Mouse (Mus musculus): Measurements from ENCODE around the gene Spib. TPM values are rescaled to one million over a fixed set of nuclear protein-coding genes. Genes with fewer than 3 reads are reported as not detected.

The Spib gene
- polyA plus RNA-seq, 1 experiment from 2014 or later = not detected

DNA sequence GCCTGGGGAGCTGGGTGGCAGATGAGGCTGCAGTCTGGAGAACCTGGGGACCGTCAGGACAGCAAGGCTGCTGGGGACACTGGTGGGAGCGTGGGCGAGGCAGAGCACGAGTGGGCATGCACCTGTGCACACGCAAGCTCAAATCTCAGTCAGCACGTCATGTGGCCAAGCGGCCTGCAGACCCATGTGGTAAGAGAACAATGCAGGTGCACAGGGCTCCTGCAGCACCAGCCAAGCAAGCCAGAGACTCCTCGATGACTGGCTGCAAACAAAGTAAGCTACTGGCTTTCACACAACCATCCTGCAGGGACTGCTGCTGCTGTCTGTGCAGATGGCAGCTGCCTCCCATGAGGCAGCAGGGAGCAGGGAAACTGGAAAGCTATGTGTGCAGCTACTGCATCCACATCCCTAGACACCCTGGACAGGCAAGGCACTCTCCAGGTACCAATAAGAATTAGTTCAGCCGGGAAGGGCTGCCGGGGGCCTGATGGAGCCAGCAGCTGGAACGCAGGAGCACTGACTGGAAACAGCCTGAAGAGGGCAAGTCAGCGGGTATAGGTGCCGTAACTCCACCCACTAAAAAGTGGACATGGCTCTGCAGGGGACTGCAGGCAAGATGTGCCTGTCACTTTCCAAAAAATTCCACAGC, 44.8 kb downstream of the Spib start:
- Histone ChIP-seq H3K9ac (ENCODE audit: low read length) (no peak overlapping the region), H3K4me3 (ENCODE audit: low read depth, low read length) (no peak overlapping the region), H3K27ac (ENCODE audit: low read depth, low read length) (no peak overlapping the region), H3K36me3 (ENCODE audit: control insufficient read depth, insufficient read depth, low read length) (peaks cover 19% of the 10 kb centered on the region), H3K4me1 (ENCODE audit: control insufficient read depth, insufficient read depth, low read length) (no peaks in the 10 kb centered on the region), H3K27me3 (ENCODE audit: control insufficient read depth, insufficient read depth, low read length) (peaks cover 2% of the 10 kb centered on the region; the same call in 1 of the 2 replicates), H3K9me3 (ENCODE audit: control insufficient read depth, low read length) (no peaks in the 10 kb centered on the region), H3K4me2 (no peak overlapping the region)
- 67% methylated on average over 13 of the region's 13 CpGs for WGBS
- ATAC-seq (ENCODE audit: low FRiP score) (no peak), DNase-seq (ENCODE audit: low spot score, missing footprints) (peak; percentile 76)

DNA sequence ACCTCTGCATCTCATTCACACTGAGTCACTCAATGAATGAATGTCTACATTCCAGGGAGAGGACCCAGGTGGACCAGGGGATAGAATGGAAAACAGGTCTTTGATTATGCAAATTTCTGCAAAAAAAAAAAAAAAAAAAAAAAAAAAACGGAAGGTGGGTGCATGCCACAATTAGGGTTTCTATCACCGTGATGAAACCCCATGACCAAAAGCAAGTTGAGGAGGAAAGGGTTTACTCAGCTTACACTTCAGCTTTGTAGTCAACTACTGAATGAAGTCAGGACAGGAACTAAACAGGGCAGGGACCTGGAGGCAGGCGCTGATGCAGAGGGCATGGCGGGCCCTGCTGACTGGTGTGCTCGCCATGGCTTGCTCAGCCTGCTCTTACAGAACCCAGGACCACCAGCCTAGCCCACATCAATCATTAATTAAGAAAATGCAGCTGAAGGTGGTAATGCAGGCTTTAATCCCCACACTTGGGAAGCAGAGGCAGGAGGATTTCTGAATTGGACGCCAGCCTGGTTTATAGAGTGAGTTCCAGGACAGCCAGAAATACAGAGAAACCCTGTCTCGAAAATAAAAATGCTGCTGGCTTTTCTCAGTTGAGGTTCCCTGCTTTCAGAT, 46.2 kb downstream of the Spib start:
- Histone ChIP-seq H3K9ac (ENCODE audit: low read length) (no peak overlapping the region), H3K27me3 (ENCODE audit: control insufficient read depth, insufficient read depth, low read length) (peaks cover 4% of the 10 kb centered on the region; the same call in 1 of the 2 replicates), H3K4me1 (ENCODE audit: control insufficient read depth, insufficient read depth, low read length) (no peaks in the 10 kb centered on the region), H3K4me3 (ENCODE audit: low read depth, low read length) (no peak overlapping the region), H3K9me3 (ENCODE audit: control insufficient read depth, low read length) (no peaks in the 10 kb centered on the region), H3K4me2 (no peak overlapping the region), H3K27ac (ENCODE audit: low read depth, low read length) (no peak overlapping the region), H3K36me3 (ENCODE audit: control insufficient read depth, insufficient read depth, low read length) (peaks cover 8% of the 10 kb centered on the region; the same call in 1 of the 2 replicates)
- ATAC-seq (ENCODE audit: low FRiP score) (no peak), DNase-seq (ENCODE audit: low spot score, missing footprints) (peak; percentile 64)
- WGBS = 71% methylated on average over 7 of the region's 7 CpGs

DNA sequence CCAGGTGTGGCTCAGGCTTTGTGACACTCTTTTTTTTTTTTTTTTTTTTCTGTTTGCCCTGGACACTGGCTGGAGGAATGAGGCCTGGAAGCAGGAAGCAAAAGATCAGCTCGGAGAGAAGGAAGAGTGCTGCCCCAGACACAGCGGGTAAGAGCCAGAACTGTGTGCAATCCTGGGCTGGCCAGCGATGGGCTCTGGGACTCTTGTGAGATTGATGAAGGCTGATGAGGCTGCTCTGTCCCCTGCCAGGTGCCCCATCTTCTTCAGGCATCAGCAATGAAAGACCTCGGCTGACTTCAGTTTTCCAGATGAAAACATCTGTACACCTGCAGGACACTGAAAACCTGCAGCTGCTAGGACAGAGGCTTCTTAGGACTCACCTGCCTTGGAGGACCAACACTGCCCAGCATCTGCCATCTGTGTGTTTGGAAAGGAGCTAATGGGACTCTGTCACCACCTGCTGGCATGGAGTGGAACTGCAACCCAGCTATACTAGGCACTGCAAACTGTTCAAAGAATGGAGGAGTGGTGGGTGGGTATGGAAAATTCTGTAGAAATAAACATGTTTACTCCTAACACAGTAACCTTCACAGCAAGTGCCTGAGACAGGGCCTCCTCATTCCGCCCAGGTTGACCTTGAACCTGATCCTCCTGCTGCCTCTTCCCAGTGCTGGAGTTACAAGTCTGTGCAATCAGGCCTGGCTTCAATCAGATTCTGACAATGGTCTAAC, 46.9 kb downstream of the Spib start:
- WGBS = 35% methylated on average over 5 of the region's 5 CpGs
- H3K9ac ChIP-seq (ENCODE audit: low read length) = no peak overlapping the region
- ATAC-seq (ENCODE audit: low FRiP score) = peak; percentile 81
- 0 out of 2 replicates have a peak, but pooled peaks cover 4% of the 10 kb centered on the region for H3K36me3 ChIP-seq (ENCODE audit: control insufficient read depth, insufficient read depth, low read length)
- no peak overlapping the region for H3K4me3 ChIP-seq (ENCODE audit: low read depth, low read length)
- H3K4me2 ChIP-seq = no peak overlapping the region
- H3K27ac ChIP-seq (ENCODE audit: low read depth, low read length) = no peak overlapping the region
- no peaks in the 10 kb centered on the region for H3K9me3 ChIP-seq (ENCODE audit: control insufficient read depth, low read length)
- peak; percentile 99 for DNase-seq (ENCODE audit: low spot score, missing footprints)
- H3K4me1 ChIP-seq (ENCODE audit: control insufficient read depth, insufficient read depth, low read length) = no peaks in the 10 kb centered on the region
- H3K27me3 ChIP-seq (ENCODE audit: control insufficient read depth, insufficient read depth, low read length) = peaks cover 4% of the 10 kb centered on the region; the same call in 1 of the 2 replicates

DNA sequence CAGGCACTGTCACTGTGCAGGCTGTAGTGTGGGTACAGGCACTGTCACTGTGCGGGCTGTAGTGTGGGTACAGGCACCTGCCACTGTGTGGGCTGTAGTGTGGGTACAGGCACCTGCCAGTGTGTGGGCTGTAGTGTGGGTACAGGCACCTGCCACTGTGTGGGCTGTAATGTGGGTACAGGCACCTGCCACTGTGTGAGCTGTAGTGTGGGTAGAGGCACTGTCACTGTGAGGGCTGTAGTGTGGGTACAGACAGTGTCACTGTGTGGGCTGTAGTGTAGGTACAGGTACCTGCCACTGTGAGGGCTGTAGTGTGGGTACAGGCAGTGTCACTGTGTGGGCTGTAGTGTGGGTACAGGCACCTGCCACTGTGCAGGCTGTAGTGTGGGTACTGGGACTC, 47.8 kb downstream of the Spib start:
- Histone ChIP-seq H3K4me3 (ENCODE audit: low read depth, low read length) (no peak overlapping the region), H3K9ac (ENCODE audit: low read length) (no peak overlapping the region), H3K9me3 (ENCODE audit: control insufficient read depth, low read length) (no peaks in the 10 kb centered on the region), H3K4me1 (ENCODE audit: control insufficient read depth, insufficient read depth, low read length) (no peaks in the 10 kb centered on the region), H3K27me3 (ENCODE audit: control insufficient read depth, insufficient read depth, low read length) (peaks cover 4% of the 10 kb centered on the region; the same call in 1 of the 2 replicates), H3K27ac (ENCODE audit: low read depth, low read length) (no peak overlapping the region), H3K36me3 (ENCODE audit: control insufficient read depth, insufficient read depth, low read length) (0 out of 2 replicates have a peak, but pooled peaks cover 4% of the 10 kb centered on the region), H3K4me2 (no peak overlapping the region)
- 94% methylated on average over 1 of the region's 1 CpGs for WGBS
- ATAC-seq (ENCODE audit: low FRiP score) (no peak), DNase-seq (ENCODE audit: low spot score, missing footprints) (peak; percentile 77)

DNA sequence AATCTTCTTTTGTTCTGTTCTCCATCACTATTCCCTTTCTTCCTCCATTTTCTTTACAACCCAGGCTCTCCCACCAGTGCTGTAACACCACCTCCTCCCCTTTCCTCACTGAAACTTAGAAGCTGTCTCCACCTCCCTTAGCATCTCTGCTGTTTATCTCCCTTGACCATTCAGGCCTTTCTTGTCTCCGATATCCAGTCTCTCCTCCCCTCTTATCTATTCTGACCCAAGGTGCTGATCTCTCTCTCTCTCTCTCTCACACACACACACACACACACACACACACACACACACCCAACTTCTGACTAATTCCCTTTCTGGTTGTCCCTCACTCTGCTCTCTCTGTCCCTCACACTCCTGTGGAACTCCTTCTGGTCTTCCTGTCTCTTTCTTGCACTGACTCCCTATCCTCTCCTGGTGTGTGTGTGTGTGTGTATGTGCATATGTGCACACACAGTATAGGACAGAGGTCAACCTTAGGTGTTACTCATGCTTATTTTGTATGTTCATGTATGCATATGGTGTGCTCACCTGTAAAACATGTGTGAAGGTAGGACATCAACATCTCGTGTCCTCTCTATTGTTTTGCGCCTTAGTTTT, 48.9 kb downstream of the Spib start:
- no peaks in the 10 kb centered on the region for H3K4me1 ChIP-seq (ENCODE audit: control insufficient read depth, insufficient read depth, low read length)
- DNase-seq (ENCODE audit: low spot score, missing footprints) (peak; percentile 54), ATAC-seq (ENCODE audit: low FRiP score) (no peak)
- H3K4me2 ChIP-seq = no peak overlapping the region
- H3K4me3 ChIP-seq (ENCODE audit: low read depth, low read length) = no peak overlapping the region
- WGBS = 83% methylated on average over 3 of the region's 3 CpGs
- no peak overlapping the region for H3K27ac ChIP-seq (ENCODE audit: low read depth, low read length)
- H3K9me3 ChIP-seq (ENCODE audit: control insufficient read depth, low read length) = no peaks in the 10 kb centered on the region
- no peaks in the 10 kb centered on the region for H3K36me3 ChIP-seq (ENCODE audit: control insufficient read depth, insufficient read depth, low read length)
- H3K9ac ChIP-seq (ENCODE audit: low read length) = no peak overlapping the region; the same call in 1 of the 2 replicates
- H3K27me3 ChIP-seq (ENCODE audit: control insufficient read depth, insufficient read depth, low read length) = peaks cover 4% of the 10 kb centered on the region; the same call in 1 of the 2 replicates

Small RNA genes lying within 50 kb of the gene (microRNA-seq; reads per million reads assigned to microRNA genes)
- gene Mir7053 = 1.5 reads per million

Other genes starting within 250 kb of the Spib start
- 2.2 and 3.4 TPM in 2 replicates for gene Clec11a, start 225.2 kb downstream of the Spib start, polyA plus RNA-seq (2014; fragmentation: Nextera tagmentation; extraction: Ambion mirVana)
- 3.4 TPM in 2 replicates for gene Shank1, start 221.8 kb downstream of the Spib start, polyA plus RNA-seq (2014; fragmentation: Nextera tagmentation; extraction: Ambion mirVana)
- 1.5 and 2.1 TPM in 2 replicates for gene Syt3, start 148.0 kb downstream of the Spib start, polyA plus RNA-seq (2014; fragmentation: Nextera tagmentation; extraction: Ambion mirVana)
- 0.31 and 1.1 TPM in 2 replicates for gene 1700008O03Rik, start 146.3 kb downstream of the Spib start, polyA plus RNA-seq (2014; fragmentation: Nextera tagmentation; extraction: Ambion mirVana)
- 9.2 and 10.3 TPM in 2 replicates for gene Lrrc4b, start 103.1 kb downstream of the Spib start, polyA plus RNA-seq (2014; fragmentation: Nextera tagmentation; extraction: Ambion mirVana)
- gene Aspdh, start 66.7 kb downstream of the Spib start, polyA plus RNA-seq (2014; fragmentation: Nextera tagmentation; extraction: Ambion mirVana) = 1.8 and 2.9 TPM in 2 replicates
- 49.4 and 55.8 TPM in 2 replicates for gene Josd2, start 64.1 kb downstream of the Spib start, polyA plus RNA-seq (2014; fragmentation: Nextera tagmentation; extraction: Ambion mirVana)
- gene Emc10, start 35.5 kb downstream of the Spib start, polyA plus RNA-seq (2014; fragmentation: Nextera tagmentation; extraction: Ambion mirVana) = 91.8 and 99.3 TPM in 2 replicates
- 14.7 and 17.1 TPM in 2 replicates for gene Fam71e1, start 35.5 kb downstream of the Spib start, polyA plus RNA-seq (2014; fragmentation: Nextera tagmentation; extraction: Ambion mirVana)
- 0.07 TPM in 1 of 2 replicates, not detected in the other for gene Mybpc2, start 7.4 kb downstream of the Spib start, polyA plus RNA-seq (2014; fragmentation: Nextera tagmentation; extraction: Ambion mirVana)
- gene Pold1, start 16.8 kb upstream of the Spib start, polyA plus RNA-seq (2014; fragmentation: Nextera tagmentation; extraction: Ambion mirVana) = 51.8 and 58.5 TPM in 2 replicates
- gene Nr1h2, start 21.9 kb upstream of the Spib start, polyA plus RNA-seq (2014; fragmentation: Nextera tagmentation; extraction: Ambion mirVana) = 63.8 and 69.6 TPM in 2 replicates
- 0.21 and 0.33 TPM in 2 replicates for gene Napsa, start 40.3 kb upstream of the Spib start, polyA plus RNA-seq (2014; fragmentation: Nextera tagmentation; extraction: Ambion mirVana)
- 0.86 and 1.3 TPM in 2 replicates for gene Kcnc3, start 58.6 kb upstream of the Spib start, polyA plus RNA-seq (2014; fragmentation: Nextera tagmentation; extraction: Ambion mirVana)
- gene Myh14, start 138.8 kb upstream of the Spib start, polyA plus RNA-seq (2014; fragmentation: Nextera tagmentation; extraction: Ambion mirVana) = 1.1 and 1.3 TPM in 2 replicates
- gene Izumo2, start 176.7 kb upstream of the Spib start, polyA plus RNA-seq (2014; fragmentation: Nextera tagmentation; extraction: Ambion mirVana) = not detected in 2 replicates
- 41.7 and 43.4 TPM in 2 replicates for gene Vrk3, start 216.3 kb upstream of the Spib start, polyA plus RNA-seq (2014; fragmentation: Nextera tagmentation; extraction: Ambion mirVana)
- 2.7 and 4.3 TPM in 2 replicates for gene Zfp473, start 219.0 kb upstream of the Spib start, polyA plus RNA-seq (2014; fragmentation: Nextera tagmentation; extraction: Ambion mirVana)